Mouse (Mus musculus) G1E (cell line): ENCODE data around the gene Triobp. TPM values are rescaled to one million over a fixed set of nuclear protein-coding genes. Genes with fewer than 3 reads are reported as not detected.

Experiments used
- ATAC-seq: 2 replicates; pipeline ENCODE4 v1.8.0; 2016; ENCODE audit warnings: mild to moderate bottlenecking; ENCODE audit not compliant: insufficient number of reproducible peaks, poor library complexity, low FRiP score, severe bottlenecking; ENCODE audit errors: extremely low read depth
- DNase-seq: peaks from one replicate; pipeline ENCODE4 v3.0.0; 2012; ENCODE audit warnings: low spot score
- H3K27me3 ChIP-seq: 2 replicates; pipeline ENCODE4 v1.6.1; 2012; ENCODE audit warnings: mild to moderate bottlenecking, low read length, inconsistent platforms; ENCODE audit not compliant: insufficient read depth
- H3K36me3 ChIP-seq: replicated peaks from 2 replicates; pipeline ENCODE3; 2012; ENCODE audit warnings: mild to moderate bottlenecking, inconsistent platforms
- H3K4me1 ChIP-seq: 2 replicates; pipeline ENCODE4 v1.6.1; 2012; ENCODE audit warnings: low read depth, low read length, inconsistent platforms, mixed read lengths; ENCODE audit not compliant: insufficient read depth
- H3K4me3 ChIP-seq: 2 replicates; pipeline ENCODE4 v1.5.1; 2012; ENCODE audit warnings: low read depth, mild to moderate bottlenecking, inconsistent platforms, low read length, moderate library complexity, mixed read lengths
- H3K9me3 ChIP-seq: replicated peaks from 2 replicates; pipeline ENCODE4 v1.6.1; 2012; ENCODE audit warnings: inconsistent platforms
- CTCF ChIP-seq: IDR thresholded peaks from 2 replicates; pipeline ENCODE4 v1.5.1; 2012; ENCODE audit warnings: low read depth, low read length, inconsistent platforms, mixed read lengths
- GATA1 ChIP-seq: IDR thresholded peaks from 2 replicates; pipeline ENCODE4 v1.6.1; 2012; ENCODE audit warnings: borderline replicate concordance, low read length, inconsistent platforms, mixed read lengths
- GATA2 ChIP-seq: IDR thresholded peaks from 2 replicates; pipeline ENCODE4 v1.6.1; 2012; ENCODE audit warnings: low read depth, low read length, inconsistent platforms, borderline replicate concordance
- POLR2AphosphoS5 ChIP-seq: IDR thresholded peaks from 2 replicates; pipeline ENCODE4 v1.6.1; 2012; ENCODE audit warnings: low read depth, low read length, inconsistent platforms; ENCODE audit not compliant: insufficient replicate concordance
- TAL1 ChIP-seq: conservative IDR thresholded peaks from 2 replicates; pipeline ENCODE4 v1.6.1; 2012; ENCODE audit warnings: low read depth, low read length, inconsistent platforms, mixed read lengths
- polyA plus RNA-seq: library from polyadenylated mRNA; stranded (reverse); fragments of >175 nt; gene quantifications from 2 replicates; pipeline ENCODE4 v1.2.3, GENCODE M21; 2012
- total RNA-seq, 2 experiments: library from RNA; stranded (forward) in 1 of 2; stranded (reverse) in 1 of 2; fragments of 200-1000 nt in 1 of 2; fragments of >200 nt in 1 of 2; fragmentation: Nextera tagmentation in 1 of 2; gene quantifications; 2 replicates each; pipeline ENCODE4 v1.2.3; 2014 to 2017

The Triobp gene
- total and polyA plus RNA-seq, 3 experiments: 24.4 to 67.0 (median 42.5) TPM

GRCm38 (mm10) chr15:78937311-78937710 lies 10.2 kb upstream of the Triobp start:
- Histone ChIP-seq H3K27me3 (no peaks in the 10 kb centered on the region; the same call in 1 of the 2 replicates), H3K9me3 (no peaks in the 10 kb centered on the region), H3K4me1 (peaks cover 44% of the 10 kb centered on the region), H3K4me3 (no peak overlapping the region; the same call in 1 of the 2 replicates), H3K36me3 (peaks cover 64% of the 10 kb centered on the region)
- no peak for TF ChIP-seq TAL1
- no peak for TF ChIP-seq CTCF
- no peak for TF ChIP-seq GATA2
- TF ChIP-seq GATA1: no peak
- TF ChIP-seq POLR2AphosphoS5: no peak
- no peak for ATAC-seq
- no peak for DNase-seq

DNA sequence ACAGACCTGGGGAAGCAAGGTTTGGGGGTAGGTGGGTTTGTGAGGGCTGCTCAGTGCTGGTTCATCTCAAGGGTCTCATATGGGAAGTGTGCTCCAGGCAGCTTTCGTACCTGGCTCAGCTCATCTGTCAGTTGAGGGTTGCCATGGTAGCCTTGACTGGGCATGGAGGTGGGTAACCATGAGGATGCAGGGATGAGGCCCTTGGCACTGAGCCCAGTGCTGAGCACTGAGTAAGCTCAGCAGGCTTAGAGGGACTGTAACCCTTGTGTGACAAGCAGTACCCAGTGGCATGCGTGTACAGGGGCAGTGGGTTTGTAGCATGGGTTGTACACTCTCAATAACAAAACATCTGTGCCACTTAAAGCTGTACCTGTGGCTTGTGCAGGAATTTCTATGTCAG lies 9.6 kb upstream of the Triobp start:
- DNase-seq (no peak), ATAC-seq (no peak)
- TF ChIP-seq GATA2 (no peak), GATA1 (no peak), POLR2AphosphoS5 (no peak), CTCF (no peak), TAL1 (no peak)
- no peak overlapping the region for H3K4me3 ChIP-seq
- no peaks in the 10 kb centered on the region; the same call in 1 of the 2 replicates for H3K27me3 ChIP-seq
- no peaks in the 10 kb centered on the region for H3K9me3 ChIP-seq
- peaks cover 68% of the 10 kb centered on the region for H3K36me3 ChIP-seq
- H3K4me1 ChIP-seq: peaks cover 44% of the 10 kb centered on the region

GRCm38 (mm10) chr15:78940325-78940724 lies 7.2 kb upstream of the Triobp start:
- Histone ChIP-seq H3K27me3 (no peaks in the 10 kb centered on the region; the same call in 1 of the 2 replicates), H3K36me3 (peaks cover 75% of the 10 kb centered on the region), H3K9me3 (0 out of 2 replicates have a peak, but pooled peaks cover 2% of the 10 kb centered on the region), H3K4me1 (peaks cover 40% of the 10 kb centered on the region), H3K4me3 (no peak overlapping the region)
- no peak for ATAC-seq
- TF ChIP-seq TAL1: no peak
- no peak for TF ChIP-seq GATA1
- TF ChIP-seq POLR2AphosphoS5: no peak
- TF ChIP-seq CTCF: no peak
- TF ChIP-seq GATA2: no peak
- DNase-seq: no peak

GRCm38 (mm10) chr15:78942663-78943062 lies 4.9 kb upstream of the Triobp start:
- Histone ChIP-seq H3K9me3 (0 out of 2 replicates have a peak, but pooled peaks cover 4% of the 10 kb centered on the region), H3K4me1 (peaks cover 18% of the 10 kb centered on the region), H3K4me3 (no peak overlapping the region), H3K27me3 (peaks cover 23% of the 10 kb centered on the region), H3K36me3 (peaks cover 57% of the 10 kb centered on the region)
- TF ChIP-seq TAL1 (no peak), CTCF (peak; percentile 69), POLR2AphosphoS5 (no peak), GATA1 (no peak), GATA2 (no peak)
- peak; percentile 68 for DNase-seq
- ATAC-seq: peak; percentile 34; the same call in 1 of the 2 replicates

- Histone ChIP-seq H3K4me3 (no peak overlapping the region), H3K36me3 (peaks cover 21% of the 10 kb centered on the region), H3K4me1 (peaks cover 13% of the 10 kb centered on the region), H3K27me3 (peaks cover 44% of the 10 kb centered on the region), H3K9me3 (0 out of 2 replicates have a peak, but pooled peaks cover 5% of the 10 kb centered on the region)
- TF ChIP-seq GATA1: no peak
- TF ChIP-seq GATA2: no peak
- no peak for TF ChIP-seq TAL1
- TF ChIP-seq POLR2AphosphoS5: no peak
- no peak for TF ChIP-seq CTCF
- no peak for ATAC-seq
- DNase-seq: no peak
Observed at GRCm38 (mm10) chr15:78946232-78946631, 1.3 kb upstream of the Triobp start.

GRCm38 (mm10) chr15:78948152-78948725 lies 715 bp downstream of the Triobp start:
- Histone ChIP-seq H3K9me3 (0 out of 2 replicates have a peak, but pooled peaks cover 5% of the 10 kb centered on the region), H3K4me1 (peaks cover 7% of the 10 kb centered on the region), H3K36me3 (peaks cover 4% of the 10 kb centered on the region), H3K27me3 (peaks cover 59% of the 10 kb centered on the region), H3K4me3 (no peak overlapping the region)
- TF ChIP-seq TAL1 (no peak), CTCF (no peak), POLR2AphosphoS5 (no peak), GATA1 (no peak), GATA2 (no peak)
- DNase-seq: no peak
- no peak for ATAC-seq
